Mouse (Mus musculus) heart, embryonic 16.5 days (tissue): ENCODE measurements around the gene Rps6kb1. TPM values are rescaled to one million over a fixed set of nuclear protein-coding genes. Genes with fewer than 3 reads are reported as not detected.

Source experiments
- ATAC-seq: fragments of 200-750 bp; cut with Nextera tagmentation; replicated peaks from 2 replicates; pipeline ENCODE4 v1.8.0; 2017; ENCODE audit warnings: moderate number of reproducible peaks; ENCODE audit not compliant: insufficient read depth, low FRiP score; ENCODE audit errors: extremely low read depth
- H3K27ac ChIP-seq: fragments of 300-500 bp; sonication (generic); 2 replicates; pipeline ENCODE4 v1.5.1; 2014; ENCODE audit warnings: mild to moderate bottlenecking, low read length, control low read depth, moderate library complexity
- H3K27me3 ChIP-seq: fragments of 300-500 bp; sonication (generic); 2 replicates; pipeline ENCODE4 v1.6.1; 2014; ENCODE audit warnings: low read length, mixed read lengths; ENCODE audit not compliant: control insufficient read depth, insufficient read depth
- H3K36me3 ChIP-seq: fragments of 300-500 bp; sonication (generic); 2 replicates; pipeline ENCODE4 v1.6.1; 2014; ENCODE audit not compliant: control insufficient read depth, insufficient read depth
- H3K4me1 ChIP-seq: fragments of 300-500 bp; sonication (generic); 2 replicates; pipeline ENCODE4 v1.6.1; 2014; ENCODE audit warnings: low read length, mixed read lengths; ENCODE audit not compliant: control insufficient read depth, insufficient read depth
- H3K4me2 ChIP-seq: fragments of 300-500 bp; sonication (generic); 2 replicates; pipeline ENCODE4 v1.6.1; 2014; ENCODE audit warnings: low read depth, mild to moderate bottlenecking, control low read depth, low read length
- H3K4me3 ChIP-seq: fragments of 300-500 bp; sonication (generic); 2 replicates; pipeline ENCODE4 v1.5.1; 2014; ENCODE audit warnings: mild to moderate bottlenecking, control low read depth, low read length
- H3K9ac ChIP-seq: fragments of 300-500 bp; sonication (generic); 2 replicates; pipeline ENCODE4 v1.6.1; 2014; ENCODE audit warnings: low read length, control low read depth
- H3K9me3 ChIP-seq: fragments of 300-500 bp; sonication (generic); replicated peaks from 2 replicates; pipeline ENCODE4 v1.6.1; 2016; ENCODE audit warnings: low read length; ENCODE audit not compliant: control insufficient read depth
- WGBS: fragments of 180-500 bp; shearing (Covaris S2); extraction: QIAGEN DNeasy Blood & Tissue Kit; methylation state at CpG from one replicate; pipeline ENCODE4 v1.1.7; 2014; 5-methylcytosine and 5-hydroxymethylcytosine counted together
- polyA plus RNA-seq: library from polyadenylated mRNA; unstranded; fragments of >200 nt; fragmentation: Nextera tagmentation; extraction: Ambion mirVana; gene quantifications from 2 replicates; pipeline ENCODE4 v1.2.1, GENCODE M21; 2015

The Rps6kb1 gene
- polyA plus RNA-seq, 1 experiment from 2014 or later = 40.8 TPM

GRCm38 (mm10) chr11:86587830-86588229 lies 43.2 kb upstream of the Rps6kb1 start:
- ATAC-seq = no peak
- Histone ChIP-seq H3K4me1 (peaks cover 19% of the 10 kb centered on the region), H3K4me2 (peak overlapping the region; percentile 88), H3K36me3 (peaks cover under 1% of the 10 kb centered on the region; the same call in 1 of the 2 replicates), H3K27me3 (no peaks in the 10 kb centered on the region), H3K4me3 (peak overlapping the region; percentile 85), H3K9ac (peak overlapping the region; percentile 78), H3K27ac (peak overlapping the region; percentile 95), H3K9me3 (no peaks in the 10 kb centered on the region)
- WGBS = 25% methylated on average over 7 of the region's 7 CpGs

DNA sequence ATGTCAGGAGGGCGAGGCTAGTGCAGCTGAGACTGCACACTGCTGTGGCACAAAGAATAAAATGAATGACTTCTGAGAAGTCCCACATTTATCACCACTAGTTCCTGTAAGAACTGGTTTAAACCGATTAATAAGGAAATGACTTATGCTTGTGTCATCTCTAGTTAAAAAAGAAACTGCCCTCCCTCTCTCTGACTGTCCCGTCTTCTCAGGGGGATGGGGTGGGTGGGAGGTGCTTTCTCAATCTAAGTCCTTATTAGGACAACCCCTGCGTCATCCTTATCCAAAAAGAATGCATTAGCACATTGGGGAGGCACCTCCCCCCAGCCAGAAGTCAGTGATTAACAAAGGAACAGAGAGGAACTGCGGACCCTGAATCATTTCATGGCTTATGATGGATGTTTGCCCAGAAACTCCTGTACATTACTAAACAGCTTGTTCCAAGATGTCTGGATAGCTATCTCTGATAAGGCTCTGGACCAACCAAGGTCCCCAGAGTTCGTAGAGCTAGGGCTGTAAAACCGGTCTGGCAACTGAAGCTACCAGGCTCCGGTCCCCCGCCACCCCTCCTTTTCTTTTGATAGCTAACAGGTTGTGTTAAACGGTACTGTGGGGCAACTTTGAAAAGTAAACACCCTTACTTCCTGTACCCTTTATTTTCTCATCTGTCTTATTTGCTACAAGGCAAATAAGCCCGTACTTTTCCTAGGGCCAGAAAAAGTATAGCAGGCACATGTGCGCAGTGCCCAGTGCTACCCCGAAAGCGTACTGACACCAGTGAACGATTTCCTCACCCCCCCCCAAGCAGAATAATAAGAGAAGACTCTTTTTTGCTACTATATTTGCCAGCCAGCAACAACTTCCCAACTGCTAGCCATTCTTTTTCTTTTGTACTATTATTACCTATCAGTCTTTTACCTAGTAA lies 42.5 kb upstream of the Rps6kb1 start:
- Histone ChIP-seq H3K27me3 (no peaks in the 10 kb centered on the region), H3K36me3 (peaks cover 2% of the 10 kb centered on the region; the same call in 1 of the 2 replicates), H3K9ac (peak overlapping the region; percentile 78), H3K27ac (peak overlapping the region; percentile 95), H3K4me1 (peaks cover 14% of the 10 kb centered on the region), H3K9me3 (no peaks in the 10 kb centered on the region), H3K4me3 (peak overlapping the region; percentile 85), H3K4me2 (peak overlapping the region; percentile 88)
- WGBS = 3% methylated on average over 15 of the region's 15 CpGs
- ATAC-seq = peak; percentile 93

GRCm38 (mm10) chr11:86586177-86586867 lies 41.7 kb upstream of the Rps6kb1 start:
- Histone ChIP-seq H3K27ac (peak overlapping the region; percentile 95), H3K4me1 (peaks cover 19% of the 10 kb centered on the region), H3K4me3 (peak overlapping the region; percentile 85), H3K4me2 (peak overlapping the region; percentile 88), H3K36me3 (peaks cover 2% of the 10 kb centered on the region; the same call in 1 of the 2 replicates), H3K9ac (peak overlapping the region; percentile 78), H3K27me3 (no peaks in the 10 kb centered on the region), H3K9me3 (no peaks in the 10 kb centered on the region)
- 3% methylated on average over 12 of the region's 12 CpGs for WGBS
- ATAC-seq = no peak

- Histone ChIP-seq H3K9ac (peak overlapping the region; percentile 78), H3K27me3 (no peaks in the 10 kb centered on the region), H3K4me1 (peaks cover 22% of the 10 kb centered on the region), H3K9me3 (no peaks in the 10 kb centered on the region), H3K27ac (peak overlapping the region; percentile 84), H3K4me3 (peak overlapping the region; percentile 85), H3K4me2 (peak overlapping the region; percentile 88), H3K36me3 (peaks cover 2% of the 10 kb centered on the region; the same call in 1 of the 2 replicates)
- ATAC-seq = no peak
- WGBS = 5% methylated on average over 3 of the region's 3 CpGs
These were observed 41.0 kb upstream of the Rps6kb1 start for GRCm38 (mm10) chr11:86585598-86585984.

GRCm38 (mm10) chr11:86584898-86585597 lies 40.4 kb upstream of the Rps6kb1 start:
- Histone ChIP-seq H3K27ac (peak overlapping the region; percentile 84), H3K4me3 (peak overlapping the region; percentile 85), H3K36me3 (peaks cover 2% of the 10 kb centered on the region; the same call in 1 of the 2 replicates), H3K27me3 (no peaks in the 10 kb centered on the region), H3K9me3 (no peaks in the 10 kb centered on the region), H3K4me1 (peaks cover 25% of the 10 kb centered on the region), H3K4me2 (peak overlapping the region; percentile 88), H3K9ac (peak overlapping the region; percentile 78)
- WGBS = 30% methylated on average over 7 of the region's 7 CpGs
- ATAC-seq = no peak

- H3K9me3 ChIP-seq = no peaks in the 10 kb centered on the region
- ATAC-seq = no peak
- 58% methylated on average over 14 of the region's 14 CpGs for WGBS
- peak overlapping the region; percentile 88 for H3K4me2 ChIP-seq
- H3K9ac ChIP-seq = peak overlapping the region; percentile 78
- H3K27ac ChIP-seq = peak overlapping the region; percentile 62
- peaks cover 33% of the 10 kb centered on the region for H3K4me1 ChIP-seq
- peaks cover 2% of the 10 kb centered on the region; the same call in 1 of the 2 replicates for H3K36me3 ChIP-seq
- H3K4me3 ChIP-seq = peak overlapping the region; percentile 85
- H3K27me3 ChIP-seq = no peaks in the 10 kb centered on the region
These were observed 39.6 kb upstream of the Rps6kb1 start for GRCm38 (mm10) chr11:86583990-86584897.

GRCm38 (mm10) chr11:86583313-86583825 lies 38.8 kb upstream of the Rps6kb1 start:
- no peak overlapping the region for H3K9ac ChIP-seq
- peaks cover 2% of the 10 kb centered on the region; the same call in 1 of the 2 replicates for H3K36me3 ChIP-seq
- no peaks in the 10 kb centered on the region for H3K9me3 ChIP-seq
- H3K4me1 ChIP-seq = peaks cover 40% of the 10 kb centered on the region
- H3K4me3 ChIP-seq = no peak overlapping the region
- no peaks in the 10 kb centered on the region for H3K27me3 ChIP-seq
- no peak overlapping the region for H3K4me2 ChIP-seq
- ATAC-seq = no peak
- 74% methylated on average over 3 of the region's 3 CpGs for WGBS
- no peak overlapping the region for H3K27ac ChIP-seq
